Mouse (Mus musculus) layer of hippocampus, adult 8-10 months (tissue): ENCODE data around the gene Rnf222. TPM values are rescaled to one million over a fixed set of nuclear protein-coding genes. Genes with fewer than 3 reads are reported as not detected.
"Not testable (repeated sequence)": the region's sequence is repeated elsewhere in the genome, so short reads cannot be mapped to it uniquely, and the experiment has no call there.

ENCODE experiments used
- DNase-seq, 2 experiments: peaks; one replicate each; pipeline ENCODE4 v3.0.0; 2022; ENCODE audit warnings: low spot score in 2 of 2
- total RNA-seq, 4 experiments: library from RNA; stranded (reverse); gene quantifications; 2 replicates each; pipeline ENCODE4 v1.2.4; 2022

Rnf222 gene
- total RNA-seq, 4 experiments from 2014 or later: not detected

DNA sequence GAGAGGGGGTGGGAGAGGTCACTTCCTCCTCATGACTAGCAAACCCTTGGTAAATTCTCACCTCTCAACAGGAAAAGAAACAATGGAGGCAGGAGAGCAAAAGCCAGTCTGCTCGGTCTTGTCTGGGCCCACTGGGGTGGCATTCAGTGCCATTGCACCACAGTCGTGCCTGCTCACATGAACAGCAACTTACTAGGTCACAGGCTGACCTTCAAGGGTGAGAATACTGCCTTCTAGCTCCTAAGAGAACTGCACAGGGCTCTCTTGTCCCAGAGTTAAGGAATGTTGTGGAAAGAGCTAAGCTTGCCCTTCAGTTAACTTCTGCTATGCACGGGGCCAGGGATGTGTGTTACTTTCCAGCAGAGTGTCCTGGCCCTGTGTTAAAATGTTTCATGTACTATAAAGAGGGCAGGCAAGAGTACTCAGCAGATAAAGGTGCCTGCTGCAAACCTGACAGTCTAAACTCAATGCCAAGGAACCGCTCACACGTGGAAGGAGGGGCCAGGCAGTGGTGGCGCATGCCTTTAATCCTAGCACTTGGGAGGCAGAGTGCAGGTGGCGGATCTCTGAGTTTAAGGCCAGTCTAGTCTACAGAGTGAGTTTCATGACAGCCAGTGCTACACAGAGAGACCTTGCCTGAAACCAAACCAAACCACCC lies 20.6 kb downstream of the Rnf222 start:
- no peak for DNase-seq

DNA sequence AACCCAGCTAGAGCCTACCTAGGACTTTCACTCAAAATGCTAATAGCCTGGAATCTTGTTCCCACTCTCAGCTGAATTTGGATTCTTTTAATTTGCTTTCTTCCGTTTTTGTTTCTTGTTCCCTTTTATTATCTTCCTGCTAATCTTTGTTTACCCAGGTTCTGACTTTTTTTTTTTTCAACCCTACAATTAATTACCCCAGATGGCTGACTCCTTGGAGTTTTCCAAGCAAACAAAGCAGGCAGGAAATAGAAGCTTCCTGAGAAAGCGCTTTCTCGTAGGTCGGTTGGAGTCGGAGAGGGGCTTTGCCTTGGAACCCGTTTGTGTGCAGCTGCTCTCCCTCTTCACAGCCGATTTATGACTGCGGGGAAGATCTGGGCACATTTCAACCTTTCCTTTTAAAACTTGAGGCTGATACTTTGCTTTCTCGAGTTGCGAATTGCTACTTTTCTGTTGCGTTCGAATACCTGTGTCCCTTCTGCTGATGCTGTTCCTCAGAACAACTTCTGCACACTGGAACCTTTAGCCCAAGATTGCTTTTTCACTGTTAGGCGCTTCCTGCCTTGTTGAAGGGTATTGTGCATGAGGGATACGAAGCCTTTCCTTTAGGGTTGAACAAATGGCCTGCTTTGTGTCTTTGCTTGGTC lies 23.3 kb downstream of the Rnf222 start:
- DNase-seq: no peak

DNA sequence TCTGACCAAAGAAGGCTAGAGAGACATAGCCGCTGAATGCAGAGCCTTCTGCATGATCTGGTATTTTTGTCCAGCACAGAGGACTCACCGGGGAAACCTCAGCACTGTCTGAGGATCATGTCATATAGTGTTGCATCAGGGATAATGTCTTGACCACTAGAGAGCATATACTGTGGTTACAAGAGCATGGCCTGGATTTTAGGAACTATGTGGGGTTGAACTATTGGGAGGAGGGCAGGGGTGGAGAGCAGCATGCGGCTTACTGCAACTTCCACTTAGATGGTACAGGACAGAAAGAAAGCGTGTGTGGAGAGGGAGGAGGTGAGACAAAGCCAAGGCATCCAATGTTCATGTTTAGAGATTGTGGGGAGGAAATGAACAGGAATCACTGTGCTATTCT lies 26.2 kb downstream of the Rnf222 start:
- DNase-seq: no peak

DNA sequence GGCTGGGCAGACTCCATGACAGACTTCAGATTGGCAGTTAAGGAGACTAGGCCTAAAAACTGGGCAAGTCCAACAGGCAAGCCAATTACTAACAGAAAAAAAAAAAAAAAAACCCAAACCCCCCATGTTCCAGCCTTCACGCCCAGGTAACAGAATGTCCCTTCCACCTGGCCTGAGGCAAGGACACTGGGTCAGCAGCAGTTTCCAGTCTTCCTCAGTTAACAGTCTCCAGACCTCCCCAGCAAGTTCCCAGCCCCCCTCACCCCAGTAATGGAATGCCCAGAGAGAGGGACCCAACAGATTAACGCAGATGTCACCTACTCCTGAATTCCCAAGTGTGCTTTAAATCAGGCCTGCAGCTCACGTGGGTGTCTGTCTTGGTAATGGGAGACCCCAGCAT lies 34.8 kb downstream of the Rnf222 start:
- no peak for DNase-seq

DNA sequence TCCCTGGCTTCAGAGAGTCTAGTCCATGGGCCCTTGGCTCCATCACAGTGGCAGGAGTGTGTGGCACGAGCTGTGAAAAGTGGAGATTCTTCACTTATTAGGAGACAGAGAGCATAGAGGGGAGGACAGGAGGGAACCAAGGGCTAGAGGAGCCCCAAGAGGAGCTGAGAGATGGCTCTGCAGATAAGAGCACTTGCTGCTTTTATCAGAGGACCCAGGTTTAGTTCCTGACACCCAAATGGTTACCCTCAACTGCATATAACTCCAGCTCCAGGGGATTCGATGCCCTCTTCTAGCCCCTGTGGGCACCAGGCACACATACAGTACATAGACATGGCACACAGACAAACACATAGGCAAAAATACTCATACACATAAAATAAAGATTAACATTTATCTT lies 36.4 kb downstream of the Rnf222 start:
- no peak for DNase-seq

DNA sequence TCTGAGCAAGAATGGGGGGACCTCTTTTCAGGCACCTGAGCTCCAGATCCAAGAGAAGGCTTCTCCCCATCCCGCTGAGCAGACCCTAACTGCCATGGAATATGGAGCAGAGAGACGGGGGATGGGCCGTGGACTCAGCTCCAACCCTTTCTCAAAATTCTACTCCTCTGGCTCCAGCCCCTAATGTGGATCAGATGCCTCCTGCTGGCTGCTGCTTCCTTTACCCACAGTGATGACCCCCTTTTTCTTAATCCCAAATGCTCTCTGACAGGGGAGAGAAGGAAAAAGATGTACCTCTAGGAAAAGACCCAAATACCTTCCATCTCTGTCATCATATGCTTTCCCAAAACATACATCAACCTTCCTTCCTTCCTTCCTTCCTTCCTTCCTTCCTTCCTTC lies 38.6 kb downstream of the Rnf222 start, which contains the start of gene Odf4:
TSS of gene Odf4 (minus strand) at position 101 of the 400 bp plus-strand sequence.
- DNase-seq: no peak

DNA sequence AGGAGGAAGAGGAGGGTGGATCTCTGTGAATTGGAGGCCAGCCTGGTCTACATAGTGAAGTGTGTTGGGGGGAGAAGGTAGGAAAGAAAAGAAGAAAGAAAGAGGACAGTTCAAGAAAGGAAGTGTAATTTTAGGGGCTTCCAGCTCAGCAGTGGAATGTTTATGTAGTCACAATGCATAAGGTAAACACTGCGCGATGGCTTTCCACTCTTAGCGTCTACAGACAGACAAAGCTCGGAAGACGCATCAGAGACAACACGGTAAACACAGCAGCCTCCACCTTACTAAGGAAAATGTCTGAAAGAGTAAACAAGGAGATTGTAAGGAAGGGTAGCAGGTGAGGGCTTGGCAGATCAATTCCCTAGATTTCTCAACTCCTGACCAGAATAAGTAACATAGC lies 41.6 kb downstream of the Rnf222 start:
- no peak for DNase-seq

DNA sequence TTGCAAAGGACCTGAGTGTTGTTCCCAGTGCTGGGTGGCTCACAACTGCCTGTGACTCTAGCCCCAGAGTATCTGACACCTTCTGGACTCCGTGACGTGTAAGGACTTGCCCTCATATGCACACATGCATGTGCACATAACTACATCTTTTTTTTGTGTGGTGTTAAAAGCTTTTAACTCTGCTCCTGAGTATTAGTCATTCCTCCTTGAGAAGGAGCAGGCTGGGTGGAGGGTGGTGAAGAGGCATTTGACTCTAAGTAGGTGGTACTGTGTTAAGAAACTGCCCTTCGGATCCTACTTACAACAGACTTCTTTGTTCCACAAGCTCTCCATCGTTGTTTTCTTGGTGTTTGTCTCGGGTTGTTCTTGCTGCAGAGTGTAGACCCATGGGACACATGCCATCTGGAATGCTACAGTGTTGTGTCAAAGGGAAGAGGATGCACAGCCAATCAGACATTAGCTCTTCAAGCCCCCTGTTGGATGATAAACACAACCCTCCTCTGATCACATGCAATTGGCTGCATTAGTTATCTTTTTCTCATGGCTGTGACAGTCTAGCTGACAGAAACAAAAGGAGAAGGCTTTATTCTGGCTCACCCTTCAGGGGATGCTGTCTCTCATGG lies 45.6 kb downstream of the Rnf222 start:
- DNase-seq: no peak

DNA sequence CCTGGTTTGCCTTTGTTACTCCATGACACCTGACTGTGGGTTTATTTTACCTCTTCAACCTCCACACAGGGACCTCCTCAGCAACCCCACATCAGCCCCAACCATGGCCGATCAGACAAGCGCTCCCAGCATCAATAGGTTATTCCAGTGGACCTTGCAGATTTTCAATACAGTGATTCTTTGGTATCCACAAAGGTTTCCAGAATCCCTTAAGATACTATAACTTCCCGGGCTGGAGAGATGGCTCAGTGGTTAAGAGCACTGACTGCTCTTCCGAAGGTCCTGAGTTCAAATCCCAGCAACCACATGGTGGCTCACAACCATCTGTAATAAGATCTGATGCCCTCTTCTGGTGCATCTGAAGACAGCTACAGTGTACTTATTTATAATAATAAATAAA lies 48.6 kb downstream of the Rnf222 start:
- DNase-seq: not testable (repeated sequence)

DNA sequence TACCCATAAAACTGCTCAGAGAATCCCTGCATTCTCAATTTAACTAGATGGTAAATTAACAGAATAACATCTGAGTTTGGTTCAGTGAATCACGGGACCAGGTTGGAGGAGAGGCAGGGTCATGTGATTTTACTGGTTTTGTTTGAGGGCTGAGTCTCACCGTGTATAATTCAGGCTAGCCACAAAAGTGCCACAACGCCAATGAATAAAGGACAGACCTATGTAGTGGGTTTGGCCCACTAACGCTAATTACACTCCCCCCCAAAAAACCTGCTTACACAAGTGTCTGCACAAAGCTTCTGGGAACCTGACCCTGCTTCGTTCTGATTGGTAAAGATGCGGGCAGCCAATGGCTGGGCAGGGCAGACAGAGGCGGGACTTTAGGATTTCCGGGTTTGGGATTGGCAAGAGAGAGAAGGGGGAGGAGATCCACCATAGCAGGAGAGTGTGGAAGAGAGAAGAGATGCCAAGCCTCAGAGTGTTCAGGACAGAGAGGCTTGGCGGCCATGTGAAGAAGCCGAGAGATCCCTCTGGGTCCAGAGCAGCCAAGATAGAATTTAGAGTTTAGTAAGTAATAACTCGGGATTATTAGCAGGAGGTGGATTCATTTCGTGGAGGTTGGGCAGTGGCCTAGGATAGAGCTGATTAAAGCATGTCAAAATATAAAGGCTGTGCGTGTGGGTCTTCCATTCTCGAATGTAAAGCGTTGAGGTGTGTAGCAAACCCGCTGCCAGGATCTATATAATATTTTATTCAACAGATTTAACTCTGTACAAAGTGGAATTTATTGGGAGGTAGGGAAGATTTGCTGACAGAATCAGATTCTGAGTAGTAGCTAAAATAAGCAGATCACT lies 51.3 kb downstream of the Rnf222 start:
- DNase-seq: peak; percentile 87 to 89

DNA sequence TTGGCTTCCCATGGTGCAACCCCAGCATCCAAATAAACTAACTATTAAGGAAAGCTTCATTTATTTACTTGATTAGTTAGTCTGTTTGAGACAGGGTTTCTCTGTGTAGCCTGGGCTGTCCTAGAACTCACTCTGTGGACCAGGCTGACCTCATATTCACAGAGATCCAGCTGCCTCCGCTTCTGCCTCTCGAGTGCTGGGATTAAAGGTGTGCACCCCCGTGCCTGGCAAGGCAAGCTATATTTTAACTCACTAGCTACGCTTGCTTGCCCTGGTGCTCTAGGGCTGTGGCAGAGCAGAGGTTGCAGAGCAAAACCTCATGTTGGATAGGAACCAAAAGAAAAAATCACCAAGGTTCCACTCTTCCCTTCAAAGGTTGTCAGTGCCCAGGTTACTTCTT lies 52.2 kb downstream of the Rnf222 start:
- DNase-seq: no peak

DNA sequence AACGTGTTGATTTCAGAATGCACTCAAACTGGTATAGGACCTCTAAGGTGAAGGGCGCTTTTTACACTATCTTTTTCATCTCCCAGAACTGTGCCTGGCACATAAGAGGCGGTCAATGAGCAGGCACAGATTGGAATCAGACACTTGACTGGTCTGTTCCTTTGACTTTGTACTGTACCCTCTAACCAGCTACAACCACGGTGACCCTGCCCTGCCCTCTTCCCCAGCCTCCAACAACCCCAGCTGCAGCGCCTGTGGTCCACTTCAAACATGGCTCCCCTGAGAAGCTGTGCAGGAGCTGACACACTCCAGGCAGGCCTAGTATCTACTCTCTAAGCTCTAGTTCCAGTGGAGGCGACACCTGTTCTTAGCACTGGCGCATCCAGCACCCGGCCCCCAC lies 54.4 kb downstream of the Rnf222 start:
- no peak for DNase-seq

DNA sequence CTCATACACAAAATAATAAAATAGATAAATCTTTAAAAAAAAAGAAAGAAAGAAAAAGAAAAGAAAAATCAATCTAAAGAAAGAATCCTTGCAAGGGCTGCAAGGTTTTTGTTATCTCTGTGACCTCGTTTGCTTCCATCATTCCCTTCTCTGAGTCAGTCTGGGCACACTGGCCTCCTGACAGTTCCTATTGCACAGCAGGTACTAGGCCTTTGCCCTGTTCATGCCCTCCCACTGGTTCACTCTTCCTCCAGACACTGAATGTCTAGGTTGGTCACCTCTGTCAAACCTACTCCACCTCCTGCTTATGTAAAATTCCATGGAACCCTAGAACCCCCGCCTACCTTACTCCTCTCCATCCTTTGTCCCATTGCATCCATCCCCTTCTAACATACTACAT lies 56.9 kb downstream of the Rnf222 start:
- no peak for DNase-seq

Other genes with a start within 250 kb of the Rnf222 start
- gene Myh10, start 197.0 kb upstream of the Rnf222 start, total RNA-seq: 100 to 1,000 TPM; 139 to 165 (median 152) TPM
- 100 to 1,000 TPM in 1 of 4 experiments, 10 to 100 TPM in 3; 78.3 to 104 (median 86.6) TPM for gene Ndel1, start 16.7 kb upstream of the Rnf222 start, total RNA-seq
- 100 to 1,000 TPM; 779 to 924 (median 859) TPM for gene Rpl26, start 13.0 kb downstream of the Rnf222 start, total RNA-seq
- gene Odf4, start 38.5 kb downstream of the Rnf222 start, total RNA-seq: under 1 TPM in 3 of 4 experiments, not detected in 1; 0.32 to 0.58 (median 0.45) TPM
- gene Arhgef15, start 68.9 kb downstream of the Rnf222 start, total RNA-seq: 10 to 100 TPM in 3 of 4 experiments, 1 to 10 TPM in 1; 9.1 to 16.5 (median 12.0) TPM
- gene Slc25a35, start 79.6 kb downstream of the Rnf222 start, total RNA-seq: 1 to 10 TPM; 4.9 to 7.4 (median 5.8) TPM
- gene Rangrf, start 86.6 kb downstream of the Rnf222 start, total RNA-seq: 10 to 100 TPM; 14.1 to 24.1 (median 15.9) TPM
- 10 to 100 TPM; 25.8 to 32.2 (median 26.8) TPM for gene Pfas, start 119.9 kb downstream of the Rnf222 start, total RNA-seq
- gene Ctc1, start 127.4 kb downstream of the Rnf222 start, total RNA-seq: 10 to 100 TPM; 39.8 to 46.9 (median 41.8) TPM
- gene Aurkb, start 157.1 kb downstream of the Rnf222 start, total RNA-seq: 1 to 10 TPM in 2 of 4 experiments, under 1 TPM in 2; 0.52 to 1.6 (median 0.88) TPM
- gene Borcs6, start 171.2 kb downstream of the Rnf222 start, total RNA-seq: 10 to 100 TPM; 30.8 to 33.3 (median 31.5) TPM
- gene Tmem107, start 182.3 kb downstream of the Rnf222 start, total RNA-seq: 10 to 100 TPM; 14.8 to 21.0 (median 19.0) TPM
- gene Vamp2, start 199.9 kb downstream of the Rnf222 start, total RNA-seq: 100 to 1,000 TPM; 926 to 962 (median 934) TPM
- gene Per1, start 206.7 kb downstream of the Rnf222 start, total RNA-seq: 100 to 1,000 TPM in 2 of 4 experiments, 10 to 100 TPM in 2; 91.2 to 107 (median 97.7) TPM
- 1 to 10 TPM in 3 of 4 experiments, under 1 TPM in 1; 0.97 to 1.8 (median 1.2) TPM for gene Hes7, start 231.9 kb downstream of the Rnf222 start, total RNA-seq
- gene 9130213A22Rik, start 234.0 kb downstream of the Rnf222 start, total RNA-seq: 1 to 10 TPM; 1.4 to 1.7 (median 1.5) TPM
- 10 to 100 TPM in 2 of 4 experiments, 1 to 10 TPM in 2; 8.8 to 14.4 (median 10.1) TPM for gene Aloxe3, start 237.3 kb downstream of the Rnf222 start, total RNA-seq